Mouse (Mus musculus) cortical plate, adult 2 months (tissue): ENCODE results near the gene Rbm44.

ENCODE experiments used
- CTCF ChIP-seq: fragments of 200-500 bp; IDR thresholded peaks from 2 replicates; pipeline ENCODE4 v1.5.1; 2011; ENCODE audit warnings: mild to moderate bottlenecking, control low read depth, low read length; ENCODE audit not compliant: insufficient read depth; ENCODE audit errors: extremely low read depth
- POLR2A ChIP-seq: fragments of 200-500 bp; IDR thresholded peaks from 2 replicates; pipeline ENCODE4 v1.6.1; 2011; ENCODE audit warnings: mild to moderate bottlenecking, low read length, control low read depth; ENCODE audit not compliant: insufficient read depth; ENCODE audit errors: extremely low read depth

GRCm38 (mm10) chr1:91188851-91189460 is 44.1 kb downstream of the Rbm44 start:
- TF ChIP-seq CTCF (no peak), POLR2A (no peak)
